Mouse (Mus musculus) kidney, postnatal 14 days (tissue): ENCODE measurements around the gene Muc1.

Experiments
- DNase-seq: peaks from one replicate; pipeline ENCODE4 v3.0.0; 2022; ENCODE audit warnings: mixed read lengths

The Muc1 gene

GRCm38 (mm10) chr3:89277281-89278021, 48.6 kb downstream of the Muc1 start:
- peak; percentile 53 for DNase-seq

DNA sequence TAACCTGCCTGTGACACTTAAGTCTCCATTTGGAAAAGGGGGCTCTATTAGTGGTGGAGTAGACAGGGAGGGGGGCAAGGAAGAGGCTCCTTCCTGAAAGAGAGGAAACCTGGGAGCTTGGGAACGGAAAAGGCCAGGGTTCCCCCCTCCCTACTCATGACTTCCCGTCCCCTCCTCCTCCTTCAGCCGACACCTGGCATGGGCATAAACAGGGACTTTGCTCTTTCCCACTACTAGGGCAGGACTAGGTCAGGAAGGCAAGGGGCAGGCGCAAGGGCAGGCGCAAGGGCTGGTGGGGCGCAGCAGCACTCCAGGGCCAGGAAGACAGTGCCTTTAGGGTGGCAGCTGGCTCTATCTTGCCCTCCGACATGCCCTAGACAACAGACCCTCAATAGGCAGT, 49.2 kb downstream of the Muc1 start:
- DNase-seq, result peak; percentile 88

- peak; percentile 20 for DNase-seq
These were observed 49.8 kb downstream of the Muc1 start for GRCm38 (mm10) chr3:89278643-89279042.

- DNase-seq, result peak; percentile 95
These were observed 50.5 kb downstream of the Muc1 start for GRCm38 (mm10) chr3:89279153-89279890.

DNA sequence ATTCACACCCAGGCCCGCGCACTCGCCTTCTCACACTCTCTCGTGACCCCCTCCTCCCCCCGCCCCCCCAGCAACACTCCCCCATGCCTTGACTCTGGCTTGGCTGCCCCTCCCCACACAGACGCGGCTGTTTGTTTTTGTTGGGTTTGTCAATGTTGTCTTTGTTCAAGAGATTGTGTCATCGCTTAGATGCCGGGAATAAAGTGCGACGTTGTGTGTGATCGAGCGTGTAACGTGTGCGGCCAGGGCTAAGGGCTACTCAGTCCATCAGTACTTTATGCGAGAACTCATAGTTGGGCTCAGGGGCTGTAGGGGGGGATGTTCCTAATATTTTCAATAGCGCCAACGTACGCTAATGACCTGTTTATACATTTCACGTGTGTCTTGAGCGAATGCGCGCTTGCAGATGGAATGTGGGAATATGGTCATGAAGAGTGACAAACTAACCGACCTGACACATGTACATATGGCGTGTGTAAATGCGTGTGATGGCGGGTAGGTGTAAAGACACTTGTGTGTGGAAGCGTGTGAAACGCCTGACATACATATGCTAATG, 51.3 kb downstream of the Muc1 start:
- DNase-seq, result peak; percentile 48

GRCm38 (mm10) chr3:89280606-89281511, 52.0 kb downstream of the Muc1 start, which contains the start of gene Efna1:
Gene Efna1, minus strand, starts transcription at chr3:89281142.
- peak; percentile 88 for DNase-seq

DNA sequence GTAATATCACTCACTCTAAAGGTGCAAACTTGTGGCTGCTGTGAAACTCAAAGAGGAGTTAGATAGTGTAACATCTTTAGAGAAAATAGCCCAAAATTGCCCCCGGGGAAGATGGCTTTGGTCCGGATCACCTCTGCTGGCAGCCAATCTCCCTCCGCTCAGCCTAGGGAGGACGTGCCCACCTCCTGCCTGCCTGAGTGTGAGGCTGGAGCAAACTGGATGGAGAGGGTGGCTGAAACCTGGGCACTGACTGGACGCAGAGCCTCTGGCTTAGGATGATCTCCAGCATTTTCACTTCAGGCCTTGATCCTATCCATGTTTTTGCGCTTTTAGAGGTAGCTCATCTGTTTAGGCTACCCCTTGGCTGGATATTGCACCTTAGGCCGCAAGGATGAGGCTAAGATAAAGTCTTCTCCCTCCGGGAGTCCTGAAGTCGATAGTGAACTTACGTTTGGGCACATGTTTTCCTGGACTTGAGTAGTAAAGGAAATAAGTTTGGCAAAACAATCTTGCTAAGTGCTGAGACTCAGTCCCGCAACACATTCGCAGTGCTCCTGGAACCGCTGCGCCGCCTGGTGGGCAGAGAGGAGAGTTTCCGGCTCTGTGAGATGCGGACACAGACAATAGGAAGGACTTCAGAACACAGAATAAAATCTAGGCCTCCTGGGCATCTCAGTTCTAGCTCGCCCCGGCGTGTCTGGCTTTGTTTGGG, 52.9 kb downstream of the Muc1 start:
- peak; percentile 89 for DNase-seq

DNA sequence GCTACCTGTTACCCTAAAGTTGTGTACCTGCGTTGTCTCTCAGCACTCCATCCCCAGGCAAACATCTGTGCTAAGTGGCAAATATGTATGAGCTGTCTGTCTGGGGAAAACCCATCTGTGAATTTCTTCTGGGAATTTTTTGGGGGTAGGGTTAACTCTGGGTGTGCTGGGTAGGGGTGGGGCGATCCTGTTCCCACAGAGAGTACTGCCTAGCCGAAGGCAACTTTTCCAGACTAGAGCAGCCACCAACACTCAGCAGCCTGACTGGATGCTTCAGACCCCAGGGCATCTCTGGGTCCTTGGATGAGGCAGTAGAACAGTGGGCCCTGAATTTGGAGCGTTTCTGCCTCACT, 53.4 kb downstream of the Muc1 start:
- no peak for DNase-seq
